Mouse (Mus musculus) spleen, adult 2 months (tissue): ENCODE results near the gene Aar2.

Experiments used
- CTCF ChIP-seq: fragments of 200-500 bp; IDR thresholded peaks from 2 replicates; pipeline ENCODE4 v1.5.1; 2011; ENCODE audit warnings: mild to moderate bottlenecking, inconsistent platforms; ENCODE audit not compliant: insufficient read depth, insufficient read length, insufficient replicate concordance; ENCODE audit errors: extremely low read depth
- POLR2A ChIP-seq: fragments of 200-500 bp; IDR thresholded peaks from 2 replicates; pipeline ENCODE4 v1.6.1; 2011; ENCODE audit warnings: low read depth, low read length, inconsistent platforms

DNA sequence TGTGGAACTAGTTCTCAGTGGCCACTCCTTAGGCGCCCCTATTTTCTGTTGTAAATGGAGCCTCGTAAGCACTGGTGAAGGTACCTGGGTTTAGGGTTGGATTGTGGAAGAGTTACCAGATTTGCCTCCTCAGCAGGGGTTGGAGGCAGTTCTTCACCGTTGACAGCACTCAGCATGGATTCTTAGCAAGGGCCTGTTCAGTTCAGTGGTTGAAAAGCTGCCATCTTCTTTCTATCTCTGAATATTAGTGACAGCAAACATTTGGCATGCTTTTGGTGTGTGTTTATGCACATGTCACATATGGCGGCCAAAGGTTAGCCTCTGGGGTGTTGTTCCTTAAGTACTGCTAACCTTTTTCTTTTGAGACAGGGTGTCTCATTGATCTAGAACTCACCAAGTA lies 5.0 kb downstream of the Aar2 start:
- TF ChIP-seq CTCF = no peak
- TF ChIP-seq POLR2A = no peak
